Mouse (Mus musculus): Measurements from ENCODE around the gene Afmid. TPM values are rescaled to one million over a fixed set of nuclear protein-coding genes. Genes with fewer than 3 reads are reported as not detected.
A peak's percentile ranks its signal among the peaks of the same experiment; 100 is the strongest.

Gene Afmid
- total and polyA plus RNA-seq, 3 experiments: 5.0 to 7.5 (median 7.3) TPM

GRCm38 (mm10) chr11:117779434-117780198 lies 46.1 kb upstream of the Afmid start:
- H3K79me2 ChIP-seq (replicated peaks; ENCODE audit: control insufficient read depth, extremely low read depth, insufficient read depth, poor library complexity, severe bottlenecking): no peaks in the 10 kb centered on the region
- peak; percentile 52 for DNase-seq (ENCODE audit: extremely low read depth)
- H3K4me3 ChIP-seq (replicated peaks in 1 of 3; ENCODE audit: low read depth in 2 of 3, low read length in 2 of 3, poor library complexity in 1 of 3): peak overlapping the region; percentile 68 to 94 (median 71)
- H3K4me1 ChIP-seq (ENCODE audit: control insufficient read depth in 1 of 2, insufficient read depth in 2 of 2): peaks cover 8 to 64% of the 10 kb centered on the region in 2 experiments; a peak in 3 of 4 replicates
- H3K9me3 ChIP-seq (replicated peaks; ENCODE audit: low read length): no peaks in the 10 kb centered on the region
- H3K36me3 ChIP-seq (replicated peaks in 1 of 2; ENCODE audit: control insufficient read depth in 1 of 2, insufficient read depth in 1 of 2, low read length in 1 of 2): peaks cover 29 to 50% of the 10 kb centered on the region in 2 experiments
- no peak for TF ChIP-seq SMC3 (IDR thresholded peaks at IDR 0.05; ENCODE audit: low read depth, low read length)
- peak; percentile 7; the same call in 1 of the 2 replicates for TF ChIP-seq IRF4 (IDR thresholded peaks at IDR 0.05; ENCODE audit: low read depth, low read length)
- TF ChIP-seq CHD1 (IDR thresholded peaks at IDR 0.05; ENCODE audit: low read depth, low read length): peak; percentile 62; the same call in 1 of the 2 replicates
- no peak for TF ChIP-seq GABPA (IDR thresholded peaks at IDR 0.05; ENCODE audit: insufficient replicate concordance, low read depth, low read length)
- TF ChIP-seq RCOR1 (conservative IDR thresholded peaks at IDR 0.05; ENCODE audit: low read depth, low read length): no peak
- TF ChIP-seq ETS1 (conservative IDR thresholded peaks at IDR 0.05; ENCODE audit: low read depth, low read length): no peak
- TF ChIP-seq SIN3A (IDR thresholded peaks at IDR 0.05; ENCODE audit: low read length): peak; percentile 80
- TF ChIP-seq ELF1 (IDR thresholded peaks at IDR 0.05; ENCODE audit: low read depth, low read length): peak; percentile 82
- peak; percentile 51; the same call in 1 of the 2 replicates for TF ChIP-seq POLR2A (IDR thresholded peaks at IDR 0.05; ENCODE audit: low read depth, low read length)
- TF ChIP-seq NELFE (IDR thresholded peaks at IDR 0.05; ENCODE audit: low read depth, low read length): peak; percentile 24; the same call in 1 of the 2 replicates
- TF ChIP-seq MAZ (IDR thresholded peaks at IDR 0.05; ENCODE audit: low read depth, low read length): peak; percentile 50; the same call in 1 of the 2 replicates
- peak; percentile 49; the same call in 1 of the 2 replicates for TF ChIP-seq MAX (IDR thresholded peaks at IDR 0.05; ENCODE audit: low read length)
- no peak for TF ChIP-seq JUN (IDR thresholded peaks at IDR 0.05; ENCODE audit: insufficient read depth, low read depth, low read length)
- TF ChIP-seq HCFC1 (IDR thresholded peaks at IDR 0.05; ENCODE audit: low read depth, low read length): peak; percentile 50
- peak; percentile 26; the same call in 1 of the 2 replicates for TF ChIP-seq POLR2AphosphoS2 (IDR thresholded peaks at IDR 0.05; ENCODE audit: low read depth, low read length)
- TF ChIP-seq MXI1 (IDR thresholded peaks at IDR 0.05; ENCODE audit: low read depth, low read length): no peak
- in situ Hi-C loops (cut with MboI; ENCODE audit: low pct_ligation_motif_present, low pct_unique_long_range_greater_than_20kb, low sequenced_read_pairs) (no loop called here), dilution Hi-C loops (cut with MboI; ENCODE audit: extremely low pct_ligation_motif_present, extremely low pct_unique_long_range_greater_than_20kb, low sequenced_read_pairs) (no loop called here)
- peak overlapping the region; percentile 39 for H3K27ac ChIP-seq (ENCODE audit: insufficient read depth, low read depth)
- H3K27me3 ChIP-seq (replicated peaks): no peaks in the 10 kb centered on the region
- peak overlapping the region; percentile 75 for H3K4me2 ChIP-seq (ENCODE audit: insufficient read depth, low read depth, poor library complexity, severe bottlenecking)
- peak overlapping the region; percentile 33 for H3K9ac ChIP-seq (ENCODE audit: insufficient read depth, low read depth)

- in situ Hi-C loops (cut with MboI; ENCODE audit: low pct_ligation_motif_present, low pct_unique_long_range_greater_than_20kb, low sequenced_read_pairs) (no loop called here), dilution Hi-C loops (cut with MboI; ENCODE audit: extremely low pct_ligation_motif_present, extremely low pct_unique_long_range_greater_than_20kb, low sequenced_read_pairs) (no loop called here)
- Histone ChIP-seq H3K9ac (ENCODE audit: insufficient read depth, low read depth) (peak overlapping the region; percentile 33), H3K4me1 (ENCODE audit: control insufficient read depth in 1 of 2, insufficient read depth in 2 of 2) (peaks cover 8 to 64% of the 10 kb centered on the region in 2 experiments; a peak in 3 of 4 replicates), H3K36me3 (replicated peaks in 1 of 2; ENCODE audit: control insufficient read depth in 1 of 2, insufficient read depth in 1 of 2, low read length in 1 of 2) (peaks cover 24 to 50% of the 10 kb centered on the region in 2 experiments), H3K4me2 (ENCODE audit: insufficient read depth, low read depth, poor library complexity, severe bottlenecking) (peak overlapping the region; percentile 75), H3K4me3 (replicated peaks in 1 of 3; ENCODE audit: low read depth in 2 of 3, low read length in 2 of 3, poor library complexity in 1 of 3) (peak overlapping the region; percentile 68 to 94 (median 71)), H3K9me3 (replicated peaks; ENCODE audit: low read length) (no peaks in the 10 kb centered on the region), H3K79me2 (replicated peaks; ENCODE audit: control insufficient read depth, extremely low read depth, insufficient read depth, poor library complexity, severe bottlenecking) (no peaks in the 10 kb centered on the region), H3K27me3 (replicated peaks) (no peaks in the 10 kb centered on the region), H3K27ac (ENCODE audit: insufficient read depth, low read depth) (no peak overlapping the region)
- peak; percentile 13; the same call in 1 of the 2 replicates for TF ChIP-seq CHD2 (IDR thresholded peaks at IDR 0.05; ENCODE audit: low read length)
- no peak for TF ChIP-seq TCF12 (IDR thresholded peaks at IDR 0.05; ENCODE audit: low read depth, low read length)
- no peak for TF ChIP-seq HCFC1 (IDR thresholded peaks at IDR 0.05; ENCODE audit: low read depth, low read length)
- TF ChIP-seq TBP (conservative IDR thresholded peaks at IDR 0.05; ENCODE audit: low read depth, low read length): no peak
- TF ChIP-seq ZNF384 (IDR thresholded peaks at IDR 0.05; ENCODE audit: low read depth, low read length): no peak
- TF ChIP-seq NELFE (IDR thresholded peaks at IDR 0.05; ENCODE audit: low read depth, low read length): peak; percentile 1; the same call in 1 of the 2 replicates
- TF ChIP-seq EP300 (IDR thresholded peaks at IDR 0.05; ENCODE audit: low read length): 0 out of 2 replicates have a peak, but pooled peaks have one; percentile 7
- TF ChIP-seq ELF1 (IDR thresholded peaks at IDR 0.05; ENCODE audit: low read depth, low read length): no peak
- no peak for TF ChIP-seq MAFK (IDR thresholded peaks at IDR 0.05; ENCODE audit: insufficient replicate concordance, low read length)
- TF ChIP-seq MEF2A (IDR thresholded peaks at IDR 0.05; ENCODE audit: borderline replicate concordance, low read depth, low read length): 0 out of 2 replicates have a peak, but pooled peaks have one; percentile 9
- no peak for TF ChIP-seq E2F4 (IDR thresholded peaks at IDR 0.05; ENCODE audit: insufficient replicate concordance, low read depth, low read length)
- no peak for TF ChIP-seq SIN3A (IDR thresholded peaks at IDR 0.05; ENCODE audit: low read length)
- no peak for TF ChIP-seq KAT2A (IDR thresholded peaks at IDR 0.05; ENCODE audit: insufficient replicate concordance, low read length)
- DNase-seq (ENCODE audit: extremely low read depth): no peak
These were observed 45.6 kb upstream of the Afmid start for GRCm38 (mm10) chr11:117780199-117780515.
